Mouse (Mus musculus) forebrain, embryonic 10.5 days (tissue): Measurements from ENCODE around the gene Lrrn4. TPM values are rescaled to one million over a fixed set of nuclear protein-coding genes. Genes with fewer than 3 reads are reported as not detected.

Experiments used
- DNase-seq: peaks from one replicate; pipeline ENCODE4 v3.0.0-alpha.2; 2017; ENCODE audit warnings: low spot score; ENCODE audit errors: extremely low spot score
- H3K27ac ChIP-seq: fragments of 300-500 bp; sonication (generic); 2 replicates; pipeline ENCODE4 v1.5.1; 2016; ENCODE audit warnings: mild to moderate bottlenecking
- H3K27me3 ChIP-seq: fragments of 300-500 bp; sonication (generic); 2 replicates; pipeline ENCODE4 v1.6.1; 2016; ENCODE audit warnings: mild to moderate bottlenecking; ENCODE audit not compliant: poor library complexity, severe bottlenecking
- H3K36me3 ChIP-seq: fragments of 300-500 bp; sonication (generic); replicated peaks from 2 replicates; pipeline ENCODE4 v1.6.1; 2016; ENCODE audit warnings: mild to moderate bottlenecking, moderate library complexity
- H3K4me1 ChIP-seq: fragments of 300-500 bp; sonication (generic); 2 replicates; pipeline ENCODE4 v1.6.1; 2016
- H3K4me3 ChIP-seq: fragments of 300-500 bp; sonication (generic); 2 replicates; pipeline ENCODE4 v1.5.1; 2016; ENCODE audit warnings: mild to moderate bottlenecking, moderate library complexity
- H3K9me3 ChIP-seq: fragments of 300-500 bp; sonication (generic); 2 replicates; pipeline ENCODE4 v1.6.1; 2016; ENCODE audit warnings: mild to moderate bottlenecking, moderate library complexity
- WGBS: fragments of 180-500 bp; shearing (Covaris S2); methylation state at CpG from one replicate; pipeline ENCODE4 v1.1.7; 2016; 5-methylcytosine and 5-hydroxymethylcytosine counted together
- polyA plus RNA-seq: library from polyadenylated mRNA; unstranded; fragments of >200 nt; fragmentation: Nextera tagmentation; extraction: Ambion mirVana; gene quantifications from 2 replicates; pipeline ENCODE4 v1.2.1, GENCODE M21; 2016

Lrrn4 gene
- polyA plus RNA-seq, 1 experiment from 2014 or later = 0.62 TPM

GRCm38 (mm10) chr2:132861456-132861855 is 19.2 kb downstream of the Lrrn4 start:
- Histone ChIP-seq H3K4me3 (no peak overlapping the region), H3K9me3 (no peaks in the 10 kb centered on the region), H3K27me3 (no peaks in the 10 kb centered on the region), H3K4me1 (no peaks in the 10 kb centered on the region), H3K27ac (no peak overlapping the region), H3K36me3 (peaks cover 28% of the 10 kb centered on the region)
- DNase-seq = no peak
- 92% methylated on average over 2 of the region's 2 CpGs for whole genome bisulfite sequencing

GRCm38 (mm10) chr2:132860435-132860834 is 20.3 kb downstream of the Lrrn4 start:
- Histone ChIP-seq H3K27ac (no peak overlapping the region), H3K36me3 (peaks cover 23% of the 10 kb centered on the region), H3K9me3 (no peaks in the 10 kb centered on the region), H3K4me1 (no peaks in the 10 kb centered on the region), H3K27me3 (no peaks in the 10 kb centered on the region), H3K4me3 (no peak overlapping the region)
- DNase-seq = no peak

DNA sequence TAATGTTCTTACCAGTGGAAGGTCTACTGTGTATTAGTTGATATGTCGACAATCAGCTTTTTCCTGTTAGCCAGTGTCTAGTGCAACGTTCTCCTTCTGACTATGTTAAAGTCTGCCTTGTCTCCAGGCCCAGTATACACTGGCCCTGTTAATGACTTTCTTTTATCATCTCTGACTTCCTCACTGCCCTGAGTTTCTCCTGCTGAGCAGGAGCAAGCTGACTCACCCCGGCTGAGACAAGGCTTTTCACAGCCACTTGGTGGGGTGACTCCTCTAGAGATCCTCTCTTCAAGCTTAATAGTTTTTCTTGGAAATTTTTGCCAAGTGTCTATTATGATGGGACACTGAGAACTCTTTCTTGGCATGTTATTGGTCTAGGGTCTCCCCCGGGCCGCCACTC is 24.4 kb downstream of the Lrrn4 start:
- H3K27ac ChIP-seq = no peak overlapping the region
- 80% methylated on average over 5 of the region's 5 CpGs for WGBS
- DNase-seq = no peak
- H3K9me3 ChIP-seq = no peaks in the 10 kb centered on the region
- H3K27me3 ChIP-seq = no peaks in the 10 kb centered on the region
- no peaks in the 10 kb centered on the region for H3K4me1 ChIP-seq
- H3K4me3 ChIP-seq = no peak overlapping the region
- peaks cover 38% of the 10 kb centered on the region for H3K36me3 ChIP-seq

DNA sequence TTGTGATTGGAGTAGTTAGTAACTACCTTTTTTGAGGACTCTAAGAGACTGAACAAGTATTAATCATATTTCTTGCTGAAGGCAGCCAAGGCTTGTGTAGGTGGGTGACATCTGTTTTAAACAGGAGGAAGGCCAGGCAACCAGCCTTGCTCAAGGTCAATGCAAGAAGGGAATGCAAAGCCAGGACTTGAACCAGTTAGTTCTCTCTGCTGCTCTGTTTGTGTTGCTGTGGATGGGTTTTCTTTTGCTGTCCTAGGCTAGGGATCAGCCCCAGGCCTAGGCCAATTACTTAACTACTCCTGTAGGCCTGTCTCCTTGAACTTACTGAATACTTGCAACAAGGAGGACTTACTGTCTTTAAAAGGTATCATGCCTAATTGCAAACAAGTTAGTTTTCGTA is 27.6 kb downstream of the Lrrn4 start:
- H3K27ac ChIP-seq = no peak overlapping the region
- no peaks in the 10 kb centered on the region for H3K9me3 ChIP-seq
- H3K4me3 ChIP-seq = no peak overlapping the region
- peaks cover 52% of the 10 kb centered on the region for H3K36me3 ChIP-seq
- H3K27me3 ChIP-seq = no peaks in the 10 kb centered on the region
- 97% methylated on average over 1 of the region's 1 CpGs for WGBS
- H3K4me1 ChIP-seq = peaks cover 4% of the 10 kb centered on the region
- no peak for DNase-seq

- Histone ChIP-seq H3K36me3 (peaks cover 44% of the 10 kb centered on the region), H3K27me3 (no peaks in the 10 kb centered on the region), H3K4me3 (no peak overlapping the region), H3K27ac (no peak overlapping the region), H3K9me3 (no peaks in the 10 kb centered on the region), H3K4me1 (peaks cover 16% of the 10 kb centered on the region)
- WGBS = 93% methylated on average over 6 of the region's 6 CpGs
- no peak for DNase-seq
Observed at GRCm38 (mm10) chr2:132849141-132849540, 31.6 kb downstream of the Lrrn4 start.

DNA sequence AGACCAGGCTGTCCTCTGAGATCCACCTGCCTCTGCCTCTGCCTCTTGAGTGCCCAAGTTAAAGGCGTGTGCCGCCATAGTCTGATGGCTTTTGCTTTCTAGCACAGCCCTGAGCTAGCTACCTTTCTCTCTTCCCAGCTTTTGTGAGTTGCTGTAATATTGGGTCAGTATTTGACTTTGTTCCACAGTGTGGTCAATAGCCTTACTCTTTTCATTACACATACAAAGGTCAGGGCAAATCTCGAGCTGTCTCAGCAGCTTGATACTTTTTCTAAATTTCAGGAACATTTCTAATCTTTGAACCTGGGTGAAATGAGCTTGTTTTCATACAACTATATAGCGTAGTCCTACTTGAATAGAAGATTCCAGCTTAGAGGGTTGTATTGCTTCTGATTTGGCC is 32.3 kb downstream of the Lrrn4 start:
- 92% methylated on average over 4 of the region's 4 CpGs for whole genome bisulfite sequencing
- DNase-seq = no peak
- Histone ChIP-seq H3K4me3 (peak overlapping the region; percentile 91; the same call in 1 of the 2 replicates), H3K27ac (no peak overlapping the region), H3K36me3 (peaks cover 42% of the 10 kb centered on the region), H3K27me3 (no peaks in the 10 kb centered on the region), H3K9me3 (no peaks in the 10 kb centered on the region), H3K4me1 (peaks cover 16% of the 10 kb centered on the region)

DNA sequence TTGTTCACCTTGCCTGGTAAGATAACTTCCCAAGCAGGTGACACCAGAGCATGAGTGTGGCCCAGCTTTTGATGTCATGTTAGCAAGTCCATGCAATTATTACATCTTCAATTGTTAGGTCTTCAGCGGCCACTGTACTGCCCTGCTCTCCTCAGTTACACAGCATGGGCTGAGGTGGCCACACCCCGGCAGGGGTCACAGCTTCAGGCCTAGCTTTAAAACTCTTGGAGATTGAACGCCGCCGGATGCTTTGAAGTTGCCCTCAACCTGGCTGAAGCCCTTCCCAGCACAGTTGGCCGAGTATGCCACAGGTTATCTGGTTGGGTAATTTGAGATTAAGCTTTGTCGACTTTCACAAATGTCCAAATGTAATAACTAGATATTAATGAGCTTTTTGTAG is 33.1 kb downstream of the Lrrn4 start:
- Histone ChIP-seq H3K27ac (peak overlapping the region; percentile 51; the same call in 1 of the 2 replicates), H3K4me3 (peak overlapping the region; percentile 91), H3K36me3 (peaks cover 43% of the 10 kb centered on the region), H3K9me3 (no peaks in the 10 kb centered on the region), H3K27me3 (no peaks in the 10 kb centered on the region), H3K4me1 (peaks cover 16% of the 10 kb centered on the region)
- DNase-seq = no peak
- WGBS = 49% methylated on average over 7 of the region's 7 CpGs

DNA sequence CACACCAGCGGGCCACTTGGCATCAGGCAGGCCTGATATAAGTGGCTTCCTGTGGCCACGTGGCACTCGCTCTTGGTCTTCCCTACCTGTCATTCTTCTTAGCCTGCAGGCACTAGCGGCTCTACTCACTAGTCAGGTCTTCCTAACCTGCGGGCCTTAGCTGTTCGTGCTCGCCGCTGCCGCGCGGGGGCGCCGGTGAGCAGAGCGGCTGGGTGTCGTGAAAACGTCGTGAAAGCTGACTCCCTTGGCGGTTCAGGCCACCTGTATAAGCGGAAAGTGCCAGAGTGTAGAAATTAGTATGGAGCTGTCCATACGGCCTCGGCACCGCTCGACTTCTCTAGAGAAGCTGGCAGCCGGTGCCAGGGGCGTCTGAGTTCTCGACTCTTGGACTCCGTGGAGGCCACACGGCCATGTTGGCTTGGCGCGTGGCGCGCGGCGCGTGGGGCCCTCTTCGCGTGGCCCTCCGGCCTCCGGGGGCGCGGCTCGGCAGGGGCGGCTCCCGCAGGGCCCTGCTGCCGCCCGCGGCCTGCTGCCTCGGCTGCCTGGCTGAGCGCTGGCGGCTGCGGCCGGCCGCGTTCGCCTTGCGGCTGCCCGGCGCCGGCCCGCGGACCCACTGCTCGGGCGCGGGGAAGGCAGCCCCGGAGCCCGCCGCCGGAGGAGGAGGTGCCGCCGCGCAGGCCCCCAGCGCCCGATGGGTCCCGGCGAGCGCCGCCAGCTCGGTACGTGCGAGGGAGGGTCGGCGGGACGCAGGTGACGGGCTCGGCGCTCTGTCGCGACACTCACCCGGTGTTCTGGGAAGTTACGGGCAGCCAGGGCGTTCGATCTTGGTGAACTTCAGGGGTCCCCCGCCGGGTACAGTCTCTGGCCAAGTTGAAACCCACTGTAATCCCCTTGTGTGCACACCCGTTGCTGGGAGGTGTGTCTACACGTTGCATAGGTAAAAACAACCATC is 34.0 kb downstream of the Lrrn4 start, which contains the start of gene Crls1:
Crls1 (plus strand) TSS at position 260 of the 952 bp plus-strand sequence.
- H3K36me3 ChIP-seq = peaks cover 42% of the 10 kb centered on the region
- H3K27ac ChIP-seq = peak within 1 kb of the TSS; percentile 92
- peaks cover 16% of the 10 kb centered on the region for H3K4me1 ChIP-seq
- H3K27me3 ChIP-seq = no peaks in the 10 kb centered on the region
- DNase-seq = peak; percentile 99
- peak within 1 kb of the TSS; percentile 91 for H3K4me3 ChIP-seq
- under 1% methylated on average over 95 of the region's 96 CpGs for WGBS
- no peaks in the 10 kb centered on the region for H3K9me3 ChIP-seq

DNA sequence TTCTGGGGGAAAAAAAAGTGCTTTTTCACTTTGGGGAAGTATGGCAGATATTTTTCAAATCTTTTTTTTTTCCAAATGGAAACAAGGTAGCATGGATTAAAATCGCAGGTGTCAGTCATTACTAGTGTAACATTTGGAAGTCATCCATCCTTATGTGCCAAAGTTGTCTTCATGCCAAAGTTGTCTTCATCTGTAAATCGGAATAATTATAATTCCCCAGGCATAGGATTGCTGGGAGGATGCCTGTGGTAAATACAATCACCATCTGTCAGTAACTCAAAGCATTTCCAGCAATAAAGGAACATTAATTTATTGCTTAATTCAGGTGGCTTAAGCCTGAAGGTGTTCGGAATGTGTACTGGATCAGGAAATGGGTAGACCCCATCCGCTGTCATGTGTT is 39.6 kb downstream of the Lrrn4 start:
- no peaks in the 10 kb centered on the region for H3K9me3 ChIP-seq
- H3K36me3 ChIP-seq = peaks cover 79% of the 10 kb centered on the region
- 94% methylated on average over 4 of the region's 4 CpGs for WGBS
- H3K4me3 ChIP-seq = no peak overlapping the region
- no peak for DNase-seq
- no peaks in the 10 kb centered on the region for H3K27me3 ChIP-seq
- H3K4me1 ChIP-seq = no peaks in the 10 kb centered on the region
- H3K27ac ChIP-seq = no peak overlapping the region

Other genes with a start within 250 kb of the Lrrn4 start
- 15.1 and 16.0 TPM in 2 replicates for gene Shld1, start 194.0 kb downstream of the Lrrn4 start, polyA plus RNA-seq
- gene Chgb, start 99.6 kb downstream of the Lrrn4 start, polyA plus RNA-seq = 0.91 and 1.9 TPM in 2 replicates
- 47.2 and 48.4 TPM in 2 replicates for gene Trmt6, start 64.8 kb downstream of the Lrrn4 start, polyA plus RNA-seq
- gene Mcm8, start 64.8 kb downstream of the Lrrn4 start, polyA plus RNA-seq = 34.4 and 36.1 TPM in 2 replicates
- 7.1 and 8.3 TPM in 2 replicates for gene Crls1, start 34.2 kb downstream of the Lrrn4 start, polyA plus RNA-seq
- gene Fermt1, start 65.0 kb upstream of the Lrrn4 start, polyA plus RNA-seq = 7.5 and 9.3 TPM in 2 replicates